Mouse (Mus musculus) heart, adult 2 months (tissue): ENCODE data around the gene Stac2. TPM values are rescaled to one million over a fixed set of nuclear protein-coding genes. Genes with fewer than 3 reads are reported as not detected.

ENCODE experiments used
- DNase-seq, 2 experiments: peaks; one replicate each; pipeline ENCODE4 v3.0.0; 2021
- H3K27ac ChIP-seq: fragments of 200-600 bp; 2 replicates; pipeline ENCODE4 v1.8.1; 2022
- H3K27me3 ChIP-seq: fragments of 200-500 bp; 2 replicates; pipeline ENCODE4 v1.6.1; 2012; ENCODE audit warnings: mild to moderate bottlenecking, low read length, inconsistent platforms, mixed read lengths; ENCODE audit not compliant: control insufficient read depth, insufficient read depth
- H3K36me3 ChIP-seq: fragments of 200-500 bp; 2 replicates; pipeline ENCODE4 v1.6.1; 2012; ENCODE audit warnings: low read length, inconsistent platforms; ENCODE audit not compliant: control insufficient read depth, insufficient read depth
- H3K4me1 ChIP-seq: fragments of 200-500 bp; 2 replicates; pipeline ENCODE4 v1.6.1; 2011; ENCODE audit warnings: low read length; ENCODE audit not compliant: control insufficient read depth, insufficient read depth
- H3K4me3 ChIP-seq: fragments of 200-600 bp; 2 replicates; pipeline ENCODE4 v1.8.1; 2022
- H3K79me2 ChIP-seq: fragments of 200-500 bp; replicated peaks from 2 replicates; pipeline ENCODE4 v1.6.1; 2012; ENCODE audit warnings: mild to moderate bottlenecking, inconsistent platforms, low read length, moderate library complexity, mixed read lengths; ENCODE audit not compliant: control insufficient read depth, insufficient read depth
- H3K9ac ChIP-seq: fragments of 200-500 bp; 2 replicates; pipeline ENCODE4 v1.6.1; 2012; ENCODE audit warnings: low read depth, mild to moderate bottlenecking, control low read depth, inconsistent platforms, low read length, mixed read lengths
- CTCF ChIP-seq: fragments of 200-600 bp; IDR thresholded peaks from 2 replicates; pipeline ENCODE4 v1.8.1; 2022; ENCODE audit warnings: antibody characterized with exemption, mild to moderate bottlenecking, moderate library complexity
- EP300 ChIP-seq: fragments of 200-500 bp; IDR thresholded peaks from 2 replicates; pipeline ENCODE4 v1.6.1; 2011; ENCODE audit warnings: low read depth, low read length, control low read depth; ENCODE audit not compliant: insufficient read depth
- POLR2A ChIP-seq: fragments of 200-500 bp; IDR thresholded peaks from 2 replicates; pipeline ENCODE4 v1.6.1; 2011; ENCODE audit warnings: mild to moderate bottlenecking, low read depth, low read length, control low read depth; ENCODE audit not compliant: insufficient read depth
- WGBS: fragments of 180-500 bp; shearing (Covaris S2); methylation state at CpG from one replicate; pipeline ENCODE4 v1.1.7; 2018; 5-methylcytosine and 5-hydroxymethylcytosine counted together
- intact Hi-C: fragments of 180-260 bp; cut with DNase I; formaldehyde crosslinking; loops from one replicate; pipeline ENCODE4 v1.15.1; 2025
- polyA plus RNA-seq: library from polyadenylated mRNA; depleted of rRNA; stranded (reverse); fragments of >200 nt; gene quantifications from 2 replicates; pipeline ENCODE4 v1.2.3, GENCODE M21; 2012
- total RNA-seq, 2 experiments: library from RNA; stranded (reverse); gene quantifications; 2 replicates each; pipeline ENCODE4 v1.2.3; 2021

Stac2 gene
- total and polyA plus RNA-seq, 3 experiments, result 0.10 to 0.35 (median 0.20) TPM

DNA sequence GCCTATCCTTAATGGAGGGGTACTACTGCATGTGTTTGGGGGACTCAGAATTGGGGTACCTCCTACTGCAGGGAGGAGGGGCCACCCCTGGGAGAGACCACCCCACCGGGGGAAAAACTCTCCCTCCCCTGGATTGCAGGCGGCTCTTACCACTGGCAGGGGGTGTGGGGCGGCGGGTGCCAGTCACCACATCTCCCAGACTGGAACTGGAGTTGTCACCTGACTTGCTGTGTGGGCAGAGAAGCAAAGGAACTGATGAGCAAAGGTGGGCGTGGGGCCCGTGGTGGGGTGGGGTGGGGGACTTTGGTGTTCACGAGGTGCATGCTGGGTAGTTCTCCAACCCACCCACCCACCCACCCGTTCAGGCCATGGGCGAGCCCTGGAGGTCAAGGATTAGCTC, 41.5 kb downstream of the Stac2 start:
- intact Hi-C loops, result no loop called here
- WGBS, result 57% methylated on average over 9 of the region's 9 CpGs
- H3K4me3 ChIP-seq, result no peak overlapping the region
- no peak for DNase-seq
- TF ChIP-seq EP300 (no peak), POLR2A (no peak), CTCF (no peak)
- H3K4me1 ChIP-seq, result no peaks in the 10 kb centered on the region
- H3K79me2 ChIP-seq, result no peaks in the 10 kb centered on the region
- H3K36me3 ChIP-seq, result no peaks in the 10 kb centered on the region
- no peaks in the 10 kb centered on the region for H3K27me3 ChIP-seq
- H3K9ac ChIP-seq, result no peak overlapping the region
- H3K27ac ChIP-seq, result no peak overlapping the region

DNA sequence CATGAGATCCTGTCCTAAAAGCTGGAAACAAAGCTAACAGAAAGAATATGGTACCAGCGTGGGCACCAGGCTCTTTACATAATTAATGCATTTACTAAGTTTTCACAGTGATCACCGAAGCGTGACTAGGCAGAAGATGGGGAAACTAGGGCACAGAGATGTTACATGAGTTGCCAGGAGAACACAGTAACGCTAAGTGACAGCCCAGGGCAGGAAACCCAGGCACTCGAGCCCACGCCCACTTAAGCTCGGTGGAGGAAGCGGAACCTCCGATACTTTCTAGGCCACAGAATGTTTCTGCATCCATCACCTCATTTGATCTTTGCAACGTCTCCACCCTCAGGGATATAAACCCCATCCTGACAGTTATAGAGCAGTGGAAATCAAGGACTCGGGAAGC, 45.2 kb downstream of the Stac2 start:
- WGBS, result 65% methylated on average over 11 of the region's 11 CpGs
- intact Hi-C loops, result no loop called here

DNA sequence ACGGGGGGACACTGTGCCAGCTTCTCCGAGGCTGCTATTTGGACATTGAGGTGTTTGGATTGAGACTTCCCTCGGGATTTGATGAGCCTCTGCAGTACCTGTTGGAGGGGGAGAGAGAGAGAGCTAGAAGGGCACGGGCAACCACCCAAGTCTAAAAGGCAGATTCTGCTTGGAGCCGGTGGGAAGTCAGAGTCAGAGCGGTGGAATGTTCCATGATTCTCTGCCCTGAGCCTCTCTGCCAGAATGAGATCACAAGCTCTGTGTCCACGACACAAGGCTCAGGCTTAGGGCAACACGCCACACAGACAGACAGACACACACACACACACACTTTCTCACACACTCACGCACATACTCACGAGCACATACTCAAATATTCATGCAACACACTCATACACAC, 47.6 kb downstream of the Stac2 start:
- no peak overlapping the region for H3K9ac ChIP-seq
- no peaks in the 10 kb centered on the region for H3K36me3 ChIP-seq
- no peaks in the 10 kb centered on the region for H3K79me2 ChIP-seq
- peaks cover 4% of the 10 kb centered on the region for H3K4me1 ChIP-seq
- WGBS, result 38% methylated on average over 10 of the region's 10 CpGs
- intact Hi-C loops, result no loop called here
- no peak overlapping the region for H3K4me3 ChIP-seq
- no peaks in the 10 kb centered on the region for H3K27me3 ChIP-seq
- DNase-seq, result peak; percentile 49 to 72
- TF ChIP-seq POLR2A (no peak), EP300 (peak; percentile 90)
- peak overlapping the region; percentile 45 for H3K27ac ChIP-seq

More for the DNA sequence above, 45.2 kb downstream of the Stac2 start:
- H3K79me2 ChIP-seq, result no peaks in the 10 kb centered on the region
- H3K36me3 ChIP-seq, result no peaks in the 10 kb centered on the region
- DNase-seq, result no peak
- no peak overlapping the region for H3K27ac ChIP-seq
- TF ChIP-seq CTCF, result no peak
- TF ChIP-seq POLR2A, result no peak
- TF ChIP-seq EP300, result no peak
- H3K4me1 ChIP-seq, result peaks cover 4% of the 10 kb centered on the region
- no peak overlapping the region for H3K9ac ChIP-seq
- H3K27me3 ChIP-seq, result no peaks in the 10 kb centered on the region
- no peak overlapping the region for H3K4me3 ChIP-seq

DNA sequence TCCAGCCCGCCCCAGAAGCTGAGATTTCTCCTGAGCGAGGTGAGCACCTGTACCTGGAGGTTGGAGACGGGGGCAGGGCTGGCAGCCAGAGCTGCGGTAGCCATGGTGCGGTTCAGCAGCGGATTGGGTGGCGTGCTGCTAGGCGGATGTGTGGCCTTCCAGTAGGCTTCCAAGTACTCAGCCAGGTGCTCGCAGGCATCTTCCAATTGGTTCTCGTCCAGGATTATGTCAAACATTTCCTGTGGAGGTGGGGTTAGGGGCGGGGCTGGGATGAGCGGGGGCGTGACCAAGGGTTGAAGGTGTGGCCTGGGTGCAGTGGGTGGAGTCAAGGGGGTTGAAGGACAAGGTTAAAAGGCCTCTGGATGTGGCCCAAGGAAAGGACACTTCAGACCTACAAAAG, 48.2 kb downstream of the Stac2 start:
- peaks cover 4% of the 10 kb centered on the region for H3K4me1 ChIP-seq
- no peak overlapping the region for H3K9ac ChIP-seq
- TF ChIP-seq EP300, result no peak
- no peak for TF ChIP-seq POLR2A
- TF ChIP-seq CTCF, result no peak
- no peak for DNase-seq
- 66% methylated on average over 13 of the region's 13 CpGs for WGBS
- no peak overlapping the region; the same call in 1 of the 2 replicates for H3K27ac ChIP-seq
- H3K27me3 ChIP-seq, result no peaks in the 10 kb centered on the region
- H3K4me3 ChIP-seq, result no peak overlapping the region
- no peaks in the 10 kb centered on the region for H3K36me3 ChIP-seq
- intact Hi-C loops, result no loop called here
- H3K79me2 ChIP-seq, result no peaks in the 10 kb centered on the region

DNA sequence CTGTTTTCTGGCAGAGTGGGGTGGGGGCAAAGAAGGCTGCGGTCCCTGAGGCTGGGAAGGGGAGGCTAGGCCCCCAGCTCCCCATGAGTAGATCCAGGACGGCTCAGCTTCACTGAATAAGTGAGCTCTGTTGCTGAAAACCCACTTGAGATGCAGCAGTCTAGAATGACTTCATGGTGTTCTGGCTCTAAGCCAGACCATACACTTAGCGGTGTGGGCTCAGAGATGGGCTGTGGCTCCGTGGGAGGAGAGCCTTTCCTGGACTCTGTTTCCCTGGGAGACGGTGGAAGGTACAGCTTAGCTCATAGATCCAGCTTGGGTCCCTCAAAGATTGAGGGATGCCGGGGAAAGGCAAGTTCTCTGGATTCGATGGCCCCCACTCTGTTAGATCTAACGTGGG, 49.1 kb downstream of the Stac2 start:
- Histone ChIP-seq H3K36me3 (no peaks in the 10 kb centered on the region), H3K27me3 (no peaks in the 10 kb centered on the region), H3K27ac (no peak overlapping the region), H3K4me3 (no peak overlapping the region), H3K9ac (no peak overlapping the region), H3K79me2 (no peaks in the 10 kb centered on the region), H3K4me1 (peaks cover 4% of the 10 kb centered on the region)
- WGBS, result 73% methylated on average over 8 of the region's 8 CpGs
- intact Hi-C loops, result no loop called here
- no peak for DNase-seq
- TF ChIP-seq POLR2A, result no peak

DNA sequence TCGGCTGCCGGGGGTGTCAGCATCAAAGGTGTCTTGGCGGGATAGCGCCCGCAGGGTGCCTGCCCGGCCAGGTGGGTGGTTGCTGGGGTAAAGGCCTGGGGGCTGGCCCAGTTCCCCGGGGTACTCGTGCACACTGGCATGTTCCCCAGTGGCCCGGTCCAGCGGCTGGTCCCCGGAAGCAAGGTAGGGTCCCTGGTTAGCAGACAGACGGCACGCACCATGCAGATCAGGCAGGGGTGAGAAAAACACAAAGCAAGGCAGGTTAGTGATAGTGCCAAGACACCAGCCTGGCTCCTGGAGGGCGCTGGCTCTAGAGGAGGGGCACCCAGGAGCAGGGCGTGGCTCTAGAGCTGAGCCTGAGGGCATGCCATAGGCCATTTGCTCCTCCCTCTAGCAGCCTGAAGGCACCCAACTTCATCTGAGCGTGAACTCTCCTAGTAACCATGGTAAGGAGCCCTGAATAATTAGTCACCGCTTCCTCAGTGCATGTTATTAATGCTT, 50.0 kb downstream of the Stac2 start:
- no peaks in the 10 kb centered on the region for H3K79me2 ChIP-seq
- H3K4me1 ChIP-seq, result peaks cover 4% of the 10 kb centered on the region
- H3K27ac ChIP-seq, result no peak overlapping the region
- no peaks in the 10 kb centered on the region for H3K36me3 ChIP-seq
- no peaks in the 10 kb centered on the region for H3K27me3 ChIP-seq
- DNase-seq, result no peak
- no peak overlapping the region for H3K9ac ChIP-seq
- intact Hi-C loops, result no loop called here
- TF ChIP-seq CTCF, result no peak
- WGBS, result 63% methylated on average over 17 of the region's 17 CpGs
- peak overlapping the region; percentile 26; the same call in 1 of the 2 replicates for H3K4me3 ChIP-seq

DNA sequence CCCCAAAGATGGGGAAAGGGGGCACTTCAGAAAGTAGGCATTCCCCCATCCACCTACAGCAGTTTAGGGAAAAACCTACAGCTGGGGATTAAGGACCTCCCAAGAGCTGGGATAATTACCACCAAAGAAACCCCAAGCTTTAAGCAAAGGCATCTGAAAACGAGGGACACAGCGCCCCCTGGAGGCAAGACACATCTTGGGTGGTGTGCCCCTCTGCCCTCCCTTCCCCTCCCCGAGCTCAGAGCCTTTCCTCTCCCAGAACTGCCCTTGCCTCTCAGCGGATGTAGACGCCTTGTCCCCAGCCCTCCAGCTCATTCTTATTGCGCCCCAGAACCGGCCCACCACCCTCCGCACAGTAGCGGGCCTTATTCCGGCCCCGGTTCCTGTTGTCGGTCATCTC, 50.6 kb downstream of the Stac2 start:
- intact Hi-C loops, result no loop called here
- peak; percentile 76 to 83 for DNase-seq
- Histone ChIP-seq H3K9ac (no peak overlapping the region), H3K79me2 (no peaks in the 10 kb centered on the region), H3K36me3 (no peaks in the 10 kb centered on the region), H3K27me3 (no peaks in the 10 kb centered on the region), H3K4me1 (peaks cover 4% of the 10 kb centered on the region), H3K27ac (no peak overlapping the region), H3K4me3 (peak overlapping the region; percentile 26; the same call in 1 of the 2 replicates)
- TF ChIP-seq POLR2A (no peak), CTCF (peak; percentile 90)
- 20% methylated on average over 12 of the region's 12 CpGs for WGBS
